Mouse (Mus musculus) liver, embryonic 14.5 days (tissue): ENCODE measurements around the gene Cdk10. TPM values are rescaled to one million over a fixed set of nuclear protein-coding genes. Genes with fewer than 3 reads are reported as not detected.

Experiments
- ATAC-seq: fragments of 200-750 bp; cut with Nextera tagmentation; 2 replicates; pipeline ENCODE4 v1.8.0; 2017; ENCODE audit warnings: moderate number of reproducible peaks, mild to moderate bottlenecking, moderate library complexity; ENCODE audit not compliant: insufficient read depth
- DNase-seq, 3 experiments: peaks; one replicate each; pipeline ENCODE4 v3.0.0-alpha.2; 2012 to 2013; ENCODE audit warnings: low read depth in 3 of 3, low spot score in 3 of 3
- H3K27ac ChIP-seq: fragments of 300-500 bp; sonication (generic); 2 replicates; pipeline ENCODE4 v1.5.1; 2014; ENCODE audit warnings: moderate library complexity, mild to moderate bottlenecking, control low read depth, inconsistent platforms
- H3K27me3 ChIP-seq: fragments of 300-500 bp; sonication (generic); 2 replicates; pipeline ENCODE4 v1.6.1; 2014; ENCODE audit warnings: mild to moderate bottlenecking, low read length, moderate library complexity; ENCODE audit not compliant: control insufficient read depth, insufficient read depth
- H3K36me3 ChIP-seq: fragments of 300-500 bp; sonication (generic); replicated peaks from 2 replicates; pipeline ENCODE4 v1.6.1; 2014; ENCODE audit warnings: low read depth; ENCODE audit not compliant: control insufficient read depth, insufficient read depth
- H3K4me1 ChIP-seq, 2 experiments: fragments of 200-500 bp in 1 of 2; fragments of 300-500 bp in 1 of 2; sonication (generic) in 1 of 2; replicated peaks; 2 replicates each; pipeline ENCODE4 v1.6.1; 2012 to 2014; ENCODE audit warnings: antibody characterized with exemption in 1 of 2, inconsistent platforms in 1 of 2, low read length in 1 of 2; ENCODE audit not compliant: control insufficient read depth in 2 of 2, insufficient read depth in 2 of 2
- H3K4me2 ChIP-seq: fragments of 300-500 bp; sonication (generic); 2 replicates; pipeline ENCODE4 v1.6.1; 2014; ENCODE audit warnings: low read depth, mild to moderate bottlenecking, control low read depth, moderate library complexity
- H3K4me3 ChIP-seq, 2 experiments: fragments of 200-500 bp in 1 of 2; fragments of 300-500 bp in 1 of 2; sonication (generic) in 1 of 2; 2 replicates each; pipeline ENCODE4 v1.5.1; 2012 to 2014; ENCODE audit warnings: low read depth in 2 of 2, low read length in 2 of 2, mild to moderate bottlenecking in 2 of 2, control low read depth in 1 of 2, inconsistent platforms in 1 of 2, moderate library complexity in 1 of 2; ENCODE audit not compliant: insufficient read depth in 1 of 2
- H3K9ac ChIP-seq: fragments of 300-500 bp; sonication (generic); replicated peaks from 2 replicates; pipeline ENCODE4 v1.6.1; 2014; ENCODE audit warnings: mild to moderate bottlenecking, control low read depth, moderate library complexity
- H3K9me3 ChIP-seq: fragments of 300-500 bp; sonication (generic); 2 replicates; pipeline ENCODE4 v1.6.1; 2016; ENCODE audit warnings: low read length, mixed read lengths; ENCODE audit not compliant: control insufficient read depth
- CTCF ChIP-seq: IDR thresholded peaks from 2 replicates; pipeline ENCODE4 v1.5.1; 2016; ENCODE audit warnings: antibody characterized with exemption, low read depth, control low read depth
- EP300 ChIP-seq: IDR thresholded peaks from 2 replicates; pipeline ENCODE4 v1.6.1; 2016; ENCODE audit warnings: antibody characterized with exemption, low read depth
- WGBS: fragments of 180-500 bp; shearing (Covaris S2); extraction: QIAGEN DNeasy Blood & Tissue Kit; methylation state at CpG from one replicate; pipeline ENCODE4 v1.1.7; 2014; ENCODE audit not compliant: insufficient replicate concordance; 5-methylcytosine and 5-hydroxymethylcytosine counted together
- polyA plus RNA-seq, 2 experiments: library from polyadenylated mRNA; depleted of rRNA in 1 of 2; stranded (reverse) in 1 of 2; unstranded in 1 of 2; fragments of >200 nt; fragmentation: Nextera tagmentation in 1 of 2; extraction: Ambion mirVana in 1 of 2; gene quantifications; 2 replicates each; pipeline versions ENCODE4 v1.2.1 to v1.2.3; 2012 to 2014

Gene Cdk10
- polyA plus RNA-seq, 2 experiments: 7.2 to 16.3 TPM

DNA sequence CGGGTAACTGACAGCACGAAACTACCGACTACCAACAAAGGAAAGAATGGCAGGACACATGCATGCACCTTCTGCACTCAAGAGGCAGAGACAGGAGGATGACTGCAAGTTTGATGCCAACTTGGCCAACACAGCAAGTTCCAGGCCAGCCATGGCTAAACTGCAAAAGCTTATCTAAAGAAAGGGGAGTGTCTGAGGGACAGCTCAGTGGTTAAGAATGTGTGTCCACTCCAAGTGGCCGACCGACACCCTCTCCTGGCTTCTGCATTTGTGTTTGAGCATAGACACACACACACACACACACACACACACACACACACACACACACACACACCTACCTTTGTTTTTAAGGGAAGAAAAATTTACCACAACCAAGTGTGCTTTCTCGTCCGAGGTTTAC lies 53.8 kb downstream of the Cdk10 start:
- Histone ChIP-seq H3K36me3 (peaks cover 7% of the 10 kb centered on the region), H3K27me3 (no peaks in the 10 kb centered on the region), H3K9me3 (no peaks in the 10 kb centered on the region), H3K27ac (no peak overlapping the region), H3K4me3 (no peak overlapping the region), H3K4me2 (no peak overlapping the region), H3K9ac (no peak overlapping the region), H3K4me1 (no peaks in the 10 kb centered on the region)
- DNase-seq (no peak), ATAC-seq (no peak)
- TF ChIP-seq EP300 (no peak), CTCF (no peak)
- WGBS: 70% methylated on average over 7 of the region's 7 CpGs

DNA sequence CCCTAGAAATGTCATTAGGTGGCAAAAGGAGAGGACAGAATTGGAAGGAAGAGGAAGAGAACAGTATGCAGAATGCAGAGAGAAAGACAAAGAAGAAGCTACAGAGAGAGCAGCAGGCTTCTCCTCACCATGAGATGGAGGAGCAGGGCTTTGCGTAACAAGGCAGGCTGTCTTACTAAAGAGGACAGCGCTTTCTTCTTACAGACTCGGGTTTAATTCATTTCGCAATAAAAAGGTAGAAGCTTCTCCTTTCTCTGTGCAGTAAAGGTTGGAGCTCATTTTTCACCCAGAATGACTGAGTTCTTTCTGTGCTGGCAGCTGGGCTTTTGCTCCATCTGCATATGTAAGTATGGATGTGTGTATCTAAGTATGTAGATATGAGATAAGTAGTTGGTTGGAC lies 55.2 kb downstream of the Cdk10 start:
- H3K9me3 ChIP-seq: no peaks in the 10 kb centered on the region
- DNase-seq (no peak), ATAC-seq (no peak)
- H3K9ac ChIP-seq: no peak overlapping the region
- H3K27ac ChIP-seq: no peak overlapping the region
- WGBS: 76% methylated on average over 4 of the region's 4 CpGs
- H3K4me2 ChIP-seq: no peak overlapping the region
- H3K4me1 ChIP-seq: no peaks in the 10 kb centered on the region
- no peaks in the 10 kb centered on the region for H3K27me3 ChIP-seq
- H3K36me3 ChIP-seq: peaks cover 2% of the 10 kb centered on the region
- TF ChIP-seq EP300 (no peak), CTCF (no peak)
- H3K4me3 ChIP-seq: no peak overlapping the region

DNA sequence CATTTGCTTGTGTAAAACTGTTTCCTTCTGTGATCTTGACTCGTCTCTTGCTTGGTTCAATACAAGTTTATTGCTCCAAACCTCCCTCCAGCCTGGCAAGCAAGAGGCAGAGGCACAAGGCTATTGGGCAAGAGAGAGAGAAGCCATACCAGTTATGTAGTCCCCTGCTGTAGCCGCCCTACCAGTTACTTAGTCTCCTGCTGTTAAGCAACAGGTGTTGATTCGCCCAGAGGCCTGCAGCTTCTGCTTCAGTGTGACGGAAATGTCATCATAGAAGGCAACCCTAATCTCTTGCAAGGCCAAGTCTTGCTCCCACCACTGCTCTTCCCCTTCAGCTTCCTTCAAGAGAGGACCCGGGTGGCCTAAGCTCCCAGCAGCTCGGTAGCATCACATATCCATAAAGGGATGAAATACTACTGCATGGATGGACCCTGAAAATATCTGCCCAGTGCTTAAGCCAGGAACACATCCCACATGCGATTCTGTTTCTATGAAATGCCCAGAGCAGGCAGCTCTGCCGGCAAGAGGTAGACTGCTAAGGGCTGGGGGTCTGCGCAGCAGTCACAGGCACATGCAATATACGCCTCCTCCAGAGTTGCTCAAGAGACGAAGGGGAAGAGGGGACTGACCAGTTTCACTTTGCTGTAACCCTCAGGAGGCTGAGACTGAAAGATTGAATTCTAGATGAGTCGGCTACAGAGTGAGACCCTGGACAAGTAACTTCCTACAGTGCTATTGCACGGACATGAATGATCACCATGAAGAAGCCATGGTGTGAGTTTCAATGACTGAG lies 55.9 kb downstream of the Cdk10 start:
- no peaks in the 10 kb centered on the region for H3K9me3 ChIP-seq
- no peak for TF ChIP-seq EP300
- no peak for TF ChIP-seq CTCF
- no peak overlapping the region for H3K4me3 ChIP-seq
- H3K4me1 ChIP-seq: no peaks in the 10 kb centered on the region
- peaks cover 2% of the 10 kb centered on the region for H3K36me3 ChIP-seq
- H3K27ac ChIP-seq: no peak overlapping the region
- H3K27me3 ChIP-seq: no peaks in the 10 kb centered on the region
- ATAC-seq (no peak), DNase-seq (peak in 2 of 3 experiments; percentile 6 to 7)
- no peak overlapping the region for H3K4me2 ChIP-seq
- H3K9ac ChIP-seq: no peak overlapping the region
- WGBS: 75% methylated on average over 13 of the region's 13 CpGs

Other genes with a start within 250 kb of the Cdk10 start
- 9.9 and 12.4 TPM in 2 replicates for gene Ankrd11, start 182.6 kb upstream of the Cdk10 start, polyA plus RNA-seq (2012; rRNA removed)
- 10.8 and 18.5 TPM in 2 replicates for gene Ankrd11, start 182.6 kb upstream of the Cdk10 start, polyA plus RNA-seq (2014; fragmentation: Nextera tagmentation; extraction: Ambion mirVana)
- gene Spg7, start 161.9 kb upstream of the Cdk10 start, polyA plus RNA-seq (2012; rRNA removed): 19.0 and 26.0 TPM in 2 replicates
- gene Spg7, start 161.9 kb upstream of the Cdk10 start, polyA plus RNA-seq (2014; fragmentation: Nextera tagmentation; extraction: Ambion mirVana): 19.5 and 21.0 TPM in 2 replicates
- gene Rpl13, start 122.5 kb upstream of the Cdk10 start, polyA plus RNA-seq (2012; rRNA removed): 1,340 and 1,385 TPM in 2 replicates
- gene Rpl13, start 122.5 kb upstream of the Cdk10 start, polyA plus RNA-seq (2014; fragmentation: Nextera tagmentation; extraction: Ambion mirVana): 1,145 and 1,179 TPM in 2 replicates
- 1.7 and 1.9 TPM in 2 replicates for gene Cpne7, start 107.5 kb upstream of the Cdk10 start, polyA plus RNA-seq (2012; rRNA removed)
- gene Cpne7, start 107.5 kb upstream of the Cdk10 start, polyA plus RNA-seq (2014; fragmentation: Nextera tagmentation; extraction: Ambion mirVana): 0.58 and 0.65 TPM in 2 replicates
- 0.75 and 1.1 TPM in 2 replicates for gene Sult5a1, start 66.5 kb upstream of the Cdk10 start, polyA plus RNA-seq (2012; rRNA removed)
- gene Sult5a1, start 66.5 kb upstream of the Cdk10 start, polyA plus RNA-seq (2014; fragmentation: Nextera tagmentation; extraction: Ambion mirVana): 0.69 and 0.91 TPM in 2 replicates
- 0.07 and 0.14 TPM in 2 replicates for gene Dpep1, start 38.6 kb upstream of the Cdk10 start, polyA plus RNA-seq (2012; rRNA removed)
- 0.06 and 0.23 TPM in 2 replicates for gene Dpep1, start 38.6 kb upstream of the Cdk10 start, polyA plus RNA-seq (2014; fragmentation: Nextera tagmentation; extraction: Ambion mirVana)
- 29.9 and 30.9 TPM in 2 replicates for gene Chmp1a, start 12.1 kb upstream of the Cdk10 start, polyA plus RNA-seq (2012; rRNA removed)
- 42.9 and 44.6 TPM in 2 replicates for gene Chmp1a, start 12.1 kb upstream of the Cdk10 start, polyA plus RNA-seq (2014; fragmentation: Nextera tagmentation; extraction: Ambion mirVana)
- gene Spata33, start 12.0 kb upstream of the Cdk10 start, polyA plus RNA-seq (2012; rRNA removed): 0.21 and 0.60 TPM in 2 replicates
- gene Spata33, start 12.0 kb upstream of the Cdk10 start, polyA plus RNA-seq (2014; fragmentation: Nextera tagmentation; extraction: Ambion mirVana): 0.08 and 0.16 TPM in 2 replicates
- gene Spata2l, start 11.4 kb downstream of the Cdk10 start, polyA plus RNA-seq (2012; rRNA removed): 0.87 and 0.92 TPM in 2 replicates
- gene Spata2l, start 11.4 kb downstream of the Cdk10 start, polyA plus RNA-seq (2014; fragmentation: Nextera tagmentation; extraction: Ambion mirVana): 1.5 TPM in 2 replicates
- 8.4 and 8.9 TPM in 2 replicates for gene Zfp276, start 29.4 kb downstream of the Cdk10 start, polyA plus RNA-seq (2012; rRNA removed)
- 4.7 and 5.9 TPM in 2 replicates for gene Zfp276, start 29.4 kb downstream of the Cdk10 start, polyA plus RNA-seq (2014; fragmentation: Nextera tagmentation; extraction: Ambion mirVana)
- gene Vps9d1, start 29.5 kb downstream of the Cdk10 start, polyA plus RNA-seq (2012; rRNA removed): 7.8 and 8.5 TPM in 2 replicates
- gene Vps9d1, start 29.5 kb downstream of the Cdk10 start, polyA plus RNA-seq (2014; fragmentation: Nextera tagmentation; extraction: Ambion mirVana): 2.4 and 3.8 TPM in 2 replicates
- 22.8 and 24.6 TPM in 2 replicates for gene Fanca, start 93.7 kb downstream of the Cdk10 start, polyA plus RNA-seq (2012; rRNA removed)
- gene Fanca, start 93.7 kb downstream of the Cdk10 start, polyA plus RNA-seq (2014; fragmentation: Nextera tagmentation; extraction: Ambion mirVana): 17.3 and 19.4 TPM in 2 replicates
- 3.0 TPM in 2 replicates for gene Spire2, start 107.9 kb downstream of the Cdk10 start, polyA plus RNA-seq (2012; rRNA removed)
- gene Spire2, start 107.9 kb downstream of the Cdk10 start, polyA plus RNA-seq (2014; fragmentation: Nextera tagmentation; extraction: Ambion mirVana): 2.2 and 2.9 TPM in 2 replicates
- gene Tcf25, start 148.9 kb downstream of the Cdk10 start, polyA plus RNA-seq (2012; rRNA removed): 37.8 and 45.6 TPM in 2 replicates
- 44.0 and 53.1 TPM in 2 replicates for gene Tcf25, start 148.9 kb downstream of the Cdk10 start, polyA plus RNA-seq (2014; fragmentation: Nextera tagmentation; extraction: Ambion mirVana)
- 0.03 TPM in 2 replicates for gene Mc1r, start 182.3 kb downstream of the Cdk10 start, polyA plus RNA-seq (2012; rRNA removed)
- not detected in 2 replicates for gene Mc1r, start 182.3 kb downstream of the Cdk10 start, polyA plus RNA-seq (2014; fragmentation: Nextera tagmentation; extraction: Ambion mirVana)
- 0.70 and 3.8 TPM in 2 replicates for gene Tubb3, start 186.6 kb downstream of the Cdk10 start, polyA plus RNA-seq (2012; rRNA removed)
- gene Tubb3, start 186.6 kb downstream of the Cdk10 start, polyA plus RNA-seq (2014; fragmentation: Nextera tagmentation; extraction: Ambion mirVana): 0.29 and 0.42 TPM in 2 replicates
- 7.1 and 8.0 TPM in 2 replicates for gene Def8, start 198.7 kb downstream of the Cdk10 start, polyA plus RNA-seq (2012; rRNA removed)
- gene Def8, start 198.7 kb downstream of the Cdk10 start, polyA plus RNA-seq (2014; fragmentation: Nextera tagmentation; extraction: Ambion mirVana): 10.5 and 12.6 TPM in 2 replicates